Comparison of ENCODE assay signal across 21 mouse cellular contexts in genomic region chr17:87792623-87793315, GRCm38 (mm10). TPM values are rescaled to one million over a fixed set of nuclear protein-coding genes. Genes with fewer than 3 reads are reported as not detected.
DNase-seq lines count a peak whose midpoint lies in the region; ATAC-seq and TF ChIP-seq lines count a peak whose summit lies in the region.
"Had no signal": no experiment of that assay in that cellular context is flagged by ENCODE, and none has a peak within 500 bp of the region (broad histone marks: within the 10 kb centered on the region; RNA-seq: fewer than 3 reads in every experiment).

No protein-coding gene starts in this region.

- no peaks in the 10 kb centered on the region for H3K9me3 ChIP-seq in heart, embryonic 10.5 days
- no peaks in the 10 kb centered on the region for H3K9me3 ChIP-seq in midbrain, embryonic 14.5 days (ENCODE audit: control insufficient read depth, low read length)
- no peaks in the 10 kb centered on the region for H3K9me3 ChIP-seq in midbrain, embryonic 15.5 days
- H3K9me3 ChIP-seq: embryonic facial prominence, embryonic 13.5 days; liver, embryonic 12.5 days; lung, embryonic 15.5 days; midbrain, embryonic 13.5 days had no signal

- H3K36me3 ChIP-seq in heart, embryonic 10.5 days, result no peaks in the 10 kb centered on the region
- H3K36me3 ChIP-seq in midbrain, embryonic 14.5 days (ENCODE audit: control insufficient read depth, insufficient read depth, low read length), result no peaks in the 10 kb centered on the region
- H3K36me3 ChIP-seq in midbrain, embryonic 15.5 days (replicated peaks), result no peaks in the 10 kb centered on the region
- H3K36me3 ChIP-seq: embryonic facial prominence, embryonic 13.5 days; liver, embryonic 12.5 days; lung, embryonic 15.5 days; midbrain, embryonic 13.5 days had no signal

- no peak for TF ChIP-seq POLR2A in olfactory bulb, adult 2 months (IDR thresholded peaks at IDR 0.05; ENCODE audit: insufficient read depth, low read depth, low read length)

- TF ChIP-seq CTCF in olfactory bulb, adult 2 months (IDR thresholded peaks at IDR 0.05; ENCODE audit: insufficient read depth, low read depth, low read length), result no peak

- 75% methylated on average over 12 of the region's 12 CpGs for WGBS in heart, embryonic 10.5 days
- 62% methylated on average over 12 of the region's 12 CpGs for WGBS in midbrain, embryonic 14.5 days
- 59% methylated on average over 12 of the region's 12 CpGs for WGBS in midbrain, embryonic 15.5 days
- 30% methylated on average over 12 of the region's 12 CpGs for WGBS in olfactory bulb, adult 2 months

- peak; percentile 31 for DNase-seq in cerebellum, adult 9-10 months
- DNase-seq in cerebellum, postnatal 4 days (ENCODE audit: low spot score in 2 of 2), result no peak
- peak; percentile 42 for DNase-seq in heart, embryonic 10.5 days (ENCODE audit: low spot score)
- no peak for DNase-seq in heart, adult 18-20 months
- peak; percentile 32 for DNase-seq in midbrain, embryonic 14.5 days
- DNase-seq: adrenal gland, postnatal 10 days; kidney, adult 8-10 months; left cerebral cortex, postnatal 4 days; right cerebral cortex, postnatal 25 days; thymus, postnatal 25 days had no signal

- H3K4me2 ChIP-seq in midbrain, embryonic 14.5 days (ENCODE audit: low read length), result no peak overlapping the region
- no peak overlapping the region for H3K4me2 ChIP-seq in midbrain, embryonic 15.5 days
- H3K4me2 ChIP-seq: embryonic facial prominence, embryonic 13.5 days; liver, embryonic 12.5 days; lung, embryonic 15.5 days; midbrain, embryonic 13.5 days had no signal

- no peak overlapping the region for H3K4me3 ChIP-seq in heart, embryonic 10.5 days
- no peak overlapping the region for H3K4me3 ChIP-seq in midbrain, embryonic 14.5 days (replicated peaks; ENCODE audit: low read depth, low read length)
- H3K4me3 ChIP-seq in midbrain, embryonic 15.5 days, result no peak overlapping the region
- no peak overlapping the region for H3K4me3 ChIP-seq in olfactory bulb, adult 2 months (ENCODE audit: insufficient read depth, low read depth, low read length)
- H3K4me3 ChIP-seq: embryonic facial prominence, embryonic 13.5 days; liver, embryonic 12.5 days; lung, embryonic 15.5 days; midbrain, embryonic 13.5 days had no signal

- H3K27me3 ChIP-seq in heart, embryonic 10.5 days (ENCODE audit: insufficient read depth, poor library complexity, severe bottlenecking), result peaks cover 65% of the 10 kb centered on the region
- peaks cover 30% of the 10 kb centered on the region for H3K27me3 ChIP-seq in midbrain, embryonic 14.5 days (ENCODE audit: control insufficient read depth, insufficient read depth, low read length)
- H3K27me3 ChIP-seq in midbrain, embryonic 15.5 days (replicated peaks), result peaks cover 30% of the 10 kb centered on the region

- no peak overlapping the region for H3K9ac ChIP-seq in midbrain, embryonic 14.5 days (replicated peaks; ENCODE audit: low read length)
- no peak overlapping the region for H3K9ac ChIP-seq in midbrain, embryonic 15.5 days
- H3K9ac ChIP-seq: embryonic facial prominence, embryonic 13.5 days; liver, embryonic 12.5 days; lung, embryonic 15.5 days; midbrain, embryonic 13.5 days had no signal

- H3K4me1 ChIP-seq in heart, embryonic 10.5 days, result peaks cover 12% of the 10 kb centered on the region
- no peaks in the 10 kb centered on the region; the same call in 1 of the 2 replicates for H3K4me1 ChIP-seq in midbrain, embryonic 14.5 days (ENCODE audit: control insufficient read depth, insufficient read depth, low read length)
- peaks cover 14% of the 10 kb centered on the region for H3K4me1 ChIP-seq in midbrain, embryonic 15.5 days
- H3K4me1 ChIP-seq in olfactory bulb, adult 2 months (ENCODE audit: control insufficient read depth, insufficient read depth, low read length), result peaks cover 19% of the 10 kb centered on the region

- no peak for ATAC-seq in midbrain, embryonic 14.5 days (ENCODE audit: low FRiP score, low TSS enrichment)
- ATAC-seq in midbrain, embryonic 15.5 days (replicated peaks), result no peak
- ATAC-seq: inflammation-experienced regulatory T-cells, adult 6 months; liver, embryonic 12.5 days; midbrain, embryonic 13.5 days had no signal

- no peak overlapping the region for H3K27ac ChIP-seq in heart, embryonic 10.5 days
- no peak overlapping the region for H3K27ac ChIP-seq in midbrain, embryonic 14.5 days (replicated peaks; ENCODE audit: low read depth, low read length)
- H3K27ac ChIP-seq in midbrain, embryonic 15.5 days, result no peak overlapping the region
- peak overlapping the region; percentile 65 for H3K27ac ChIP-seq in olfactory bulb, adult 2 months (ENCODE audit: insufficient read depth, low read depth, low read length)
- H3K27ac ChIP-seq: embryonic facial prominence, embryonic 13.5 days; liver, embryonic 12.5 days; lung, embryonic 15.5 days; macrophage; midbrain, embryonic 13.5 days had no signal

RNA-seq across cellular contexts. Expression of gene Kcnk12, which starts 5.0 kb away (rescaled TPM):
- polyA plus RNA-seq in heart, embryonic 10.5 days (2016; fragmentation: Nextera tagmentation; extraction: Ambion mirVana), result 0.06 TPM in 1 of 2 replicates, not detected in the other
- total RNA-seq in heart, adult 18-20 months (2021), result not detected
- polyA plus RNA-seq in midbrain, embryonic 14.5 days (2014; fragmentation: Nextera tagmentation; extraction: Ambion mirVana), result 0.67 and 0.70 TPM in 2 replicates
- polyA plus RNA-seq in midbrain, embryonic 15.5 days (2015; fragmentation: Nextera tagmentation; extraction: Ambion mirVana), result 0.44 and 1.1 TPM in 2 replicates
- not detected in 2 replicates for polyA plus RNA-seq in olfactory bulb, adult 2 months (2012; ENCODE audit: insufficient read depth, insufficient read length, low replicate concordance, missing spikeins)
- total RNA-seq: gastrocnemius, adult 18-20 months had no signal
- polyA plus RNA-seq: embryonic facial prominence, embryonic 13.5 days; heart, embryonic 14.5 days; inflammation-experienced regulatory T-cells, adult 6 months; macrophage; stomach, embryonic 16.5 days had no signal

Comparison
In these comparisons a context has a peak if more than half of its experiments do, and no peak if none do; other contexts are left out.
1. DNase-seq: peak in cerebellum, adult 9-10 months (single experiment), heart, embryonic 10.5 days (single experiment) and midbrain, embryonic 14.5 days (single experiment); none in cerebellum, postnatal 4 days (0 of 2) and heart, adult 18-20 months (0 of 2).